Mouse (Mus musculus) neural tube, embryonic 11.5 days (tissue): ENCODE data around the gene Sox1. TPM values are rescaled to one million over a fixed set of nuclear protein-coding genes. Genes with fewer than 3 reads are reported as not detected.
A peak's percentile ranks its signal among the peaks of the same experiment; 100 is the strongest.

Experiments used
- ATAC-seq: fragments of 200-750 bp; cut with Nextera tagmentation; 2 replicates; pipeline ENCODE4 v1.8.0; 2017; ENCODE audit warnings: moderate number of reproducible peaks, mild to moderate bottlenecking, moderate TSS enrichment, moderate library complexity; ENCODE audit not compliant: insufficient read depth, low FRiP score, low TSS enrichment
- DNase-seq: peaks from one replicate; pipeline ENCODE4 v3.0.0-alpha.2; 2015; ENCODE audit warnings: low spot score
- H3K27ac ChIP-seq: fragments of 300-500 bp; sonication (generic); 2 replicates; pipeline ENCODE4 v1.5.1; 2014; ENCODE audit warnings: low read depth, mild to moderate bottlenecking, low read length
- H3K27me3 ChIP-seq: fragments of 300-500 bp; sonication (generic); 2 replicates; pipeline ENCODE4 v1.6.1; 2014; ENCODE audit warnings: mild to moderate bottlenecking, low read length, mixed read lengths; ENCODE audit not compliant: control insufficient read depth, insufficient read depth
- H3K36me3 ChIP-seq: fragments of 300-500 bp; sonication (generic); 2 replicates; pipeline ENCODE4 v1.6.1; 2014; ENCODE audit warnings: mild to moderate bottlenecking, low read length, moderate library complexity, mixed read lengths; ENCODE audit not compliant: control insufficient read depth, insufficient read depth
- H3K4me1 ChIP-seq: fragments of 300-500 bp; sonication (generic); 2 replicates; pipeline ENCODE4 v1.6.1; 2014; ENCODE audit warnings: low read length, mixed read lengths; ENCODE audit not compliant: control insufficient read depth, insufficient read depth
- H3K4me2 ChIP-seq: fragments of 300-500 bp; sonication (generic); 2 replicates; pipeline ENCODE4 v1.6.1; 2014; ENCODE audit warnings: low read depth, mild to moderate bottlenecking, moderate library complexity
- H3K4me3 ChIP-seq: fragments of 300-500 bp; sonication (generic); 2 replicates; pipeline ENCODE4 v1.5.1; 2014; ENCODE audit warnings: low read depth, low read length
- H3K9ac ChIP-seq: fragments of 300-500 bp; sonication (generic); 2 replicates; pipeline ENCODE4 v1.6.1; 2014; ENCODE audit warnings: mild to moderate bottlenecking, low read length
- H3K9me3 ChIP-seq: fragments of 300-500 bp; sonication (generic); 2 replicates; pipeline ENCODE4 v1.6.1; 2016; ENCODE audit warnings: low read length; ENCODE audit not compliant: control insufficient read depth
- WGBS: fragments of 180-500 bp; shearing (Covaris S2); extraction: QIAGEN DNeasy Blood & Tissue Kit; methylation state at CpG from one replicate; pipeline ENCODE4 v1.1.7; 2014; 5-methylcytosine and 5-hydroxymethylcytosine counted together
- polyA plus RNA-seq: library from polyadenylated mRNA; unstranded; fragments of >200 nt; fragmentation: Nextera tagmentation; extraction: Ambion mirVana; gene quantifications from 2 replicates; pipeline ENCODE4 v1.2.1, GENCODE M21; 2014

Gene Sox1
- polyA plus RNA-seq, 1 experiment from 2014 or later = 1.9 TPM

- no peaks in the 10 kb centered on the region for H3K36me3 ChIP-seq
- DNase-seq (no peak), ATAC-seq (no peak; the same call in 1 of the 2 replicates)
- 4% methylated on average over 9 of the region's 9 CpGs for WGBS
- H3K27ac ChIP-seq = no peak overlapping the region
- H3K9me3 ChIP-seq = no peaks in the 10 kb centered on the region
- H3K4me1 ChIP-seq = peaks cover 34% of the 10 kb centered on the region
- no peak overlapping the region for H3K4me3 ChIP-seq
- H3K27me3 ChIP-seq = peaks cover 74% of the 10 kb centered on the region
- H3K9ac ChIP-seq = no peak overlapping the region
- peak overlapping the region; percentile 61; the same call in 1 of the 2 replicates for H3K4me2 ChIP-seq
Observed at GRCm38 (mm10) chr8:12429601-12430172, 34.6 kb downstream of the Sox1 start.

GRCm38 (mm10) chr8:12430173-12430899, 35.2 kb downstream of the Sox1 start:
- WGBS = under 1% methylated on average over 46 of the region's 46 CpGs
- ATAC-seq (peak; percentile 70), DNase-seq (peak; percentile 82)
- H3K27me3 ChIP-seq = peaks cover 69% of the 10 kb centered on the region
- H3K36me3 ChIP-seq = no peaks in the 10 kb centered on the region
- H3K27ac ChIP-seq = 0 out of 2 replicates have a peak overlapping the region, but pooled peaks have one; percentile 56
- H3K9ac ChIP-seq = peak overlapping the region; percentile 18; the same call in 1 of the 2 replicates
- H3K4me2 ChIP-seq = peak overlapping the region; percentile 61
- H3K4me3 ChIP-seq = peak overlapping the region; percentile 27
- no peaks in the 10 kb centered on the region for H3K9me3 ChIP-seq
- peaks cover 34% of the 10 kb centered on the region for H3K4me1 ChIP-seq

- Histone ChIP-seq H3K9me3 (no peaks in the 10 kb centered on the region), H3K27ac (0 out of 2 replicates have a peak overlapping the region, but pooled peaks have one; percentile 35), H3K27me3 (peaks cover 63% of the 10 kb centered on the region), H3K36me3 (no peaks in the 10 kb centered on the region), H3K4me3 (peak overlapping the region; percentile 27), H3K4me2 (peak overlapping the region; percentile 61), H3K9ac (peak overlapping the region; percentile 50), H3K4me1 (peaks cover 34% of the 10 kb centered on the region)
- ATAC-seq (peak; percentile 43), DNase-seq (peak; percentile 49)
- 1% methylated on average over 47 of the region's 51 CpGs for WGBS
Observed at GRCm38 (mm10) chr8:12430900-12431737, 36.0 kb downstream of the Sox1 start.

GRCm38 (mm10) chr8:12431738-12432055, 36.6 kb downstream of the Sox1 start:
- no peak for DNase-seq
- H3K9ac ChIP-seq = no peak overlapping the region; the same call in 1 of the 2 replicates
- no peaks in the 10 kb centered on the region for H3K9me3 ChIP-seq
- ATAC-seq = no peak
- H3K27me3 ChIP-seq = peaks cover 58% of the 10 kb centered on the region
- no peak overlapping the region for H3K4me3 ChIP-seq
- peaks cover 34% of the 10 kb centered on the region for H3K4me1 ChIP-seq
- no peak overlapping the region for H3K27ac ChIP-seq
- peak overlapping the region; percentile 61; the same call in 1 of the 2 replicates for H3K4me2 ChIP-seq
- no peaks in the 10 kb centered on the region for H3K36me3 ChIP-seq
- WGBS = 52% methylated on average over 6 of the region's 6 CpGs

- H3K4me2 ChIP-seq = no peak overlapping the region
- ATAC-seq (0 out of 2 replicates have a peak, but pooled peaks have one; percentile 37), DNase-seq (peak; percentile 66)
- peaks cover 34% of the 10 kb centered on the region for H3K4me1 ChIP-seq
- no peaks in the 10 kb centered on the region for H3K36me3 ChIP-seq
- 31% methylated on average over 7 of the region's 7 CpGs for WGBS
- H3K27me3 ChIP-seq = peaks cover 53% of the 10 kb centered on the region
- H3K4me3 ChIP-seq = no peak overlapping the region
- no peak overlapping the region for H3K9ac ChIP-seq
- no peak overlapping the region for H3K27ac ChIP-seq
- H3K9me3 ChIP-seq = no peaks in the 10 kb centered on the region
Observed at GRCm38 (mm10) chr8:12432546-12432945, 37.5 kb downstream of the Sox1 start.

DNA sequence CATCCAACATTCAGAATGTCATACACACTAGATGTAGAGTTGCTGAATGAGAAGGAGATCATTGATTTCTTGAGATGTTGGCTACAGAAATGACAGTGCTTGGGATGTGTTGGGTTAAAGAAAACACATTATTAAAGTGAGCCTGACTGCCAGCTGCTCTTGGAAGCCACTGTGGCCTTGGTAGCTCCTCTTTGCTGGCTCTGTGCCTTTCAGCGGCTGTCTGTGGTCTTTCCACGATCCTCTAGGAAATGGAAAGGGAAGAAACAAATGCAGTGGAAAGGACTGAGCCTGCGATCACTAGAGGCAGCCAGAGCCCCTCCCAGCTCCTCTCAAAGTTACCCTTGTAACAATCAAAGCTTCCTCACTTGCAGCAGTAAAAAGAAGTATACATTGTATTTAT, 39.7 kb downstream of the Sox1 start:
- no peak overlapping the region for H3K27ac ChIP-seq
- no peak overlapping the region for H3K4me2 ChIP-seq
- no peaks in the 10 kb centered on the region for H3K36me3 ChIP-seq
- 67% methylated on average over 3 of the region's 3 CpGs for WGBS
- no peaks in the 10 kb centered on the region for H3K9me3 ChIP-seq
- DNase-seq (no peak), ATAC-seq (no peak)
- H3K27me3 ChIP-seq = peaks cover 31% of the 10 kb centered on the region
- H3K4me3 ChIP-seq = no peak overlapping the region
- peaks cover 20% of the 10 kb centered on the region for H3K4me1 ChIP-seq
- no peak overlapping the region for H3K9ac ChIP-seq

DNA sequence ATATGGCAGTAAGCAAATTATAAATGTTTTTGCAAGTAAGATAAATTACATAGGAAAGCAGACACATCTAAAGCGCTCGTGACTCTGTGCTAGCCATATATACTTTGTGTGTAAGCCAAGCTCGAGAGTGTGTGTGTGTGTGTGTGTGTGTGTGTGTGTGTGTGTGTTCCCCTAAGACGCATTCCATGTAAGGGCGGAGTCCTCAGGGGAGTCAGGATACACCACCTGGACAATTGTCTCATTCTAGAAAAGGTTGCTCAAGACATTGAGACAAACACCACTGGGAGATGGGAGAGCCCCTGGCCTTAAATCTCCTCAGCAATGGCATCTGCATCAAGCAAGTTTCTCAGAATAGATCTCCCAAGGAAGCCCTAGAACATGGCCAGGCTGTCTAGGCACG, 42.9 kb downstream of the Sox1 start:
- H3K9ac ChIP-seq = no peak overlapping the region
- H3K27ac ChIP-seq = no peak overlapping the region
- no peaks in the 10 kb centered on the region for H3K36me3 ChIP-seq
- no peak for ATAC-seq
- no peak for DNase-seq
- H3K9me3 ChIP-seq = no peaks in the 10 kb centered on the region
- 91% methylated on average over 6 of the region's 6 CpGs for WGBS
- H3K27me3 ChIP-seq = 0 out of 2 replicates have a peak, but pooled peaks cover 9% of the 10 kb centered on the region
- no peak overlapping the region for H3K4me2 ChIP-seq
- 0 out of 2 replicates have a peak, but pooled peaks cover 3% of the 10 kb centered on the region for H3K4me1 ChIP-seq
- H3K4me3 ChIP-seq = no peak overlapping the region

- Histone ChIP-seq H3K36me3 (no peaks in the 10 kb centered on the region), H3K4me2 (no peak overlapping the region), H3K4me3 (no peak overlapping the region), H3K4me1 (no peaks in the 10 kb centered on the region), H3K9ac (no peak overlapping the region), H3K9me3 (no peaks in the 10 kb centered on the region), H3K27me3 (0 out of 2 replicates have a peak, but pooled peaks cover 3% of the 10 kb centered on the region), H3K27ac (no peak overlapping the region)
- DNase-seq = peak; percentile 42
- ATAC-seq = no peak
- WGBS = 26% methylated on average over 4 of the region's 4 CpGs
Observed at GRCm38 (mm10) chr8:12439044-12439443, 43.9 kb downstream of the Sox1 start.
